Mouse (Mus musculus): ENCODE data around the gene Fblim1.
"Not testable (repeated sequence)": the region's sequence is repeated elsewhere in the genome, so short reads cannot be mapped to it uniquely, and the experiment has no call there.

The Fblim1 gene

DNA sequence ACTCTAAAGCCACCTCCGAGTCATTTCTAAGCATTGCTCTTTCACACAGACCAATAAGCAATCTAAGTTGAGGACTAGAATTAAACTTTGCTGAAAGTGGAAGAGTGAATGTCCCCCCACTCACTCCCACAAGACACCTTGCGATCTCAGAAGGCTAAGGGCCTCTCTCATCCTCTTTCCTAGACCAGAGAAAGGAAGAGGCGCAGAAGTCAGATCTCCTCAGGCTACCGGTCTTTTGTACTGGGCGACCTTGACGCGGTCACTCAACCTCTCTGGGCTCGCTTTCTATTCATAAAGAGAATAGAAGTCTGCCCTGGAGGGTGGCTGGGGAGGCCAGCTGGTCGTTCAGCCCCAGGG, 7.0 kb downstream of the Fblim1 start:
- DNase-seq, result no peak

DNA sequence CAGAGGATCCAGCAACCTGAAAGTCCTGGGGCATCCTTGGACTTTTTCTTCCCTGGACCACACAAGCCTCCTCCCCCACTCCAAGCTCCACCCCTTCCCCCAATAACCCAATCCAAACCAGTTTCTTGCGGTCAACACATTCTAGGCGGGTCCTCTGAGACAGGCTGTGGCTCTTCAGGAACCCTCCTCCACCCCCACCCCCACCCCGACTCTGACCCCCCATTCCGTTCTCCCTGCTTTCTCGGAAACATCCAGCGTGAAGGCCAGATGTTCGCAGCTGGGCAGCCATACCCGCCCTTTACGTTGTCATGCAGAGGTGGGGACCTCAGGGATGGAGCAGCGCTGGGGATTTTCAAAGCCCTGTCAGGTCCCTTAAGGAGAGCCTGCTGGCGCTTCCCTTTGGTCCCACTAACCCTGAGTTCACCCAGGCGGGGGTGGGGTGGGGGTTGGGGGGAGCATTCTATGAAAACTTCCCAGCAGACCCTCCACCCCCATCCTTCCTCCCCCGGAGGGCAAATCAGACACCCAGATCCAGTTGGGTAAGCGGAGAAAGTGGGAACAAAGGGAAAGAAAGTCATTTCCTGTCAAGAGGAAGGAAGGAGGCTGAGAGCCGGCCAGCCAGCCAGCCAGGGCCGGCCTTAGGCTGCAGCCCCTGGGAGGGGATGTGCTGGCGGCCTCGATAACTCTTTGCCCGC, 7.5 kb downstream of the Fblim1 start:
- DNase-seq, result no peak

- no peak for DNase-seq
Observed at GRCm38 (mm10) chr4:141596700-141597328, 9.1 kb downstream of the Fblim1 start.

- no peak for DNase-seq
Observed at GRCm38 (mm10) chr4:141595605-141596268, 10.2 kb downstream of the Fblim1 start.

- no peak for DNase-seq
Observed at GRCm38 (mm10) chr4:141595138-141595537, 10.8 kb downstream of the Fblim1 start.

DNA sequence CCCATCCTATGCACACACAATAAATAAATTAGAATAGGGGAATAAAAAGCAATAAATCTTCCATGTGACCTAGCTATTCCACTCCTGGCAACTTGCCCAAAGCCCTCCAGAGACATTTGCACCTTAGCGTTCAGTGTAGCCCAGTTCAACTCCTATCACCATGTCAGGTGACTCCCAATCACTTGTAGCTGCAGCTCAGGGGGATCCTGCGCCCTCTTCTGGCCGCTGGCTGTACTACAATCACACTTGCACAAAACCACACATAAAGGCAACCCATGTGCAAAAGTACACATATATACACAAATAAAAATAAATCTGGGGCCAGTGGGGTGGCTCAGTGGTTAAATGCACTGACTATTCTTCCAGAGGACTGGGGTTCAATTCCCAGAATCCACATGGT, 14.3 kb downstream of the Fblim1 start:
- no peak for DNase-seq

DNA sequence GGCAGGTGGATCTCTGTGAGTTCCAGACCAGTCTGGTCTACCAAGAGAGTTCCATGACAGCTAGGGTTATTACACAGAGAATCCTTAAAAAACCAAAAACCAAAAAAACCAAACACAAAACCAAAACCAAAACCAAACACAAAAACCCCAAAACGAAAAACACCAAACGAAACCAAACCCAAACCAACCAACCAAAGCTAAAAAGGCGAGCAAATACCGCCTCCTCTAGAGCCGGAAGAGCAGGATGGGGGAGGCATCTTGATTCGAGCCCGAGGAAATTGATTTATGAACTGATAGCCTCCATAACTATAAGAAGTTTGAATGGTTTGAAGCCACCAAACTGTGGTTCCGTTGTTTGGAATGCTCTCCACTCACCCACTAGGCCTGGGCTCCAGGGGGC, 22.0 kb downstream of the Fblim1 start:
- DNase-seq, result no peak

- no peak for DNase-seq
Observed at GRCm38 (mm10) chr4:141581051-141581450, 24.8 kb downstream of the Fblim1 start.

DNA sequence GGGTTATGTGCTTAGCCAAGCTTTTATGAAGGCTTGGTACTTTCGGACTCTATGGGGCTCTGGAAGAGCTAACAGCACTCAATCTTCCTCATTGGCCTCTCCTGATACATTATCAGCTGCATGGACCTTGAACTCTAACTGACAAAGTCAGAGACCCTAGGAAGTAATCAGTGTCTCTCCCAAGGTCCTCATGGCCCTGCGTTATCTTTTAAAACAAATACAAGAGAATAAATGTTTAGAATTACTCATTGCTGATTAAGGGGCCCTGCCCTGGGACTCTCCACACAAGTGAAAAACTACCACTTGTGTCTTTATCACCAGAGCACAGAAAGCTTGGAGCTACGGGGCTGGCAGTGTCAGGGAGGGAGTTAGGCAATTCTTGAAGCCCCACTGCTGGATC, 27.1 kb downstream of the Fblim1 start:
- DNase-seq, result no peak

DNA sequence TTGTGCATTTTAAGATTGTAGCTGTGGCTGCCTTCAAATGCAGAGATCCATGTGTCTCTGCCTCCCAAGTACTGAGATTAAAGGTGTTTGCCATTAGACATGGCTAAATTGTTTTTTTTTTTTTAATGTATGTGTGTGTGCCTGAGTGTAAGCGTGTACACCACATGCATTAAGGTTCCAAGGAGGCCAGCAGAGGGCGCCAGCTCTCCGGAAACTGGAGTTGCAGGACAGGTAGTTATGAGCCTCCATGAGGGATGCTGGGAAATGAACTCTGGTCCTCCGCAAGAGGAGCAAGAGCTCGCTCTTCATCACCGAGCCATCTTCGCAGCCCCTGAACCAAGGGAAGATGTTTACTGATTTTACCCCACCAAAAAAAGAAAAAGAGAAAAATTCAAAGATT, 29.0 kb downstream of the Fblim1 start:
- no peak for DNase-seq

- DNase-seq, result no peak
Observed at GRCm38 (mm10) chr4:141576404-141576803, 29.5 kb downstream of the Fblim1 start.

- peak; percentile 87 for DNase-seq
Observed at GRCm38 (mm10) chr4:141574789-141575702, 30.9 kb downstream of the Fblim1 start.

DNA sequence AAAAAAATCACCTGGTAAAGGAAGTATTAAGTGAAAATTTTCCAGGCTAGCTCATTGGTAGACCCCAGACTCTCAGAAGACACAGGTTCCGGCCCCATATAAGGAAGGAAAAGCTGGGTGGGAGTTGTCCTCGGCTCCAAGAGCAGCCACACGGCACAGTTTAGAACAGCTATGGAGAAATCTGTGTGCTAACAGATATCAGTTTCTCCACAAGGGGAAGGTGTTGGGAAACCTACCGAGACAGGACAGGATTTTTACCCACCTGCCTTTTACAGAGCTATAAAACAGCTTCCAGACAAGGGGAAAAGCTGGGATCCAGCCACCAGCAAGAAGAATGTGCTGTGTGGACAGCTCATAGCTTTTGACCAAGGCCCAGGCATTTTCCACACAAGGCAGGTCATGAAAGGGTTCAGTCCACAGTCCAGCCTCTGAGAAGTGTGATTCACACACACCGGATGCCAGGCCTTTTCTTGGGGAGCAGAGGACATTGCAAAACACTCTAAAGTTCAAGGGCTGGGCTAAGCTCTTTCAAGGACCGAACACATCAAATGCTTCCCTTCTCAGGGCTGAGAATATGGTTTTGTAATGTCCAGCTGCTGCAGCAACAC, 32.4 kb downstream of the Fblim1 start:
- no peak for DNase-seq

- DNase-seq, result no peak
Observed at GRCm38 (mm10) chr4:141572668-141573358, 33.1 kb downstream of the Fblim1 start.

- no peak for DNase-seq
Observed at GRCm38 (mm10) chr4:141571934-141572333, 34.0 kb downstream of the Fblim1 start.

DNA sequence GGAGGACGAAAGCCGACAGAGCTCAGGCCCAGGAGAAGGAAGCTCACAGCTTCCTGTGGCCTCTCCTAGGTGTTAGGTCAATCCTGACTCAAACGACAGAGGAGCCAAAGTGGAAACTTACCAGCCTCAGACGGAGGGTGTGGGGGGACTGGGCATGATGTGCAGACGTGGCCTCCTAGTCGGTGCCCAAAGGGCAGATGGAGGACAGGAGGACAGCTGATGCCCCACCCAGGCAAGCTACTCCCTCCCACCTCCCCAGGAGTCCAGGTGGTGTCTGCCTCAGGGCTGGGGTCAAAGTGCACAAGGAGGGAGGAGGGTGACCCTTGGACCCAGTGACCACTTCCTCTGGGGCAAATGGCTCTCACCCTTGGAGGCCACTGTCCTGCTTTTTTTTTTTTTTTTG, 34.6 kb downstream of the Fblim1 start:
- no peak for DNase-seq

DNA sequence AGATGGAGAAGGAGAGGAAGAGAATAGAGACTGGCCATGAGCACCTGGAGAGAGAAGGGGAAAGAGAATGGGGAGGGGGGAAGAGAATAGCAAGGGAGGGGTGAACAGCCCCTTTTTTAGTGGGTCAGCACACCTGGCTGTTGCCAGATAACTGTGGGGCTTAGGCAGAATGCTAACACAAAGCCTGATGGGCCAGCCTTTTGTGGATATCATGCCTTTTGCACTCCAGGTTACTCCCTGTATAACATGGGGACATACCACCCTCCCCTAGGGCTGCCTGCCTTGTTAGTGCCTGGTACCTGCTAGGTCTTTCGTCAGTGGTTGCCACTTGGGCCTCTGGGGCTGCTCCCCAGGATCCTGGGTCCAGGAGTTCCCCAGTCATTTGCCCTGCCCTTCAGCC, 35.1 kb downstream of the Fblim1 start:
- DNase-seq, result no peak

- DNase-seq, result no peak
Observed at GRCm38 (mm10) chr4:141570004-141570403, 35.9 kb downstream of the Fblim1 start.

- no peak for DNase-seq
Observed at GRCm38 (mm10) chr4:141568966-141569365, 36.9 kb downstream of the Fblim1 start.

DNA sequence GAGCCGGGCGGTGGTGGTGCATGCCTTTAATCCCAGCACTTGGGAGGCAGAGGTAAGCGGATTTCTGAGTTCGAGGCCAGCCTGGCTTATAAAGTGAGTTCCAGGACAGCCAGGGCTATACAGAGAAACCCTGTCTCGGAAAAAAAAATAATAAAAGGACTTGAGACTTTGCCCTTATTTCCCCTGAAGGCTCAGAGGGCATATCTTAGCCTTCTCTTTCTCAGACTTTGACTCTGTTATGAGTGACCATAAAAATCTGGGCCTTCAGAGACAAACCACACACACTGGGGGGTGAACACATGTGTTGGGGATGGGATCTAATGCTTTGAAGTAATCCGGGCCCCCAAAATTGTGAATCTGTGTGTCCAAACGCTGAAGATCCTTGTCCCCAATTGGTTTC, 38.7 kb downstream of the Fblim1 start:
- not testable (repeated sequence) for DNase-seq

DNA sequence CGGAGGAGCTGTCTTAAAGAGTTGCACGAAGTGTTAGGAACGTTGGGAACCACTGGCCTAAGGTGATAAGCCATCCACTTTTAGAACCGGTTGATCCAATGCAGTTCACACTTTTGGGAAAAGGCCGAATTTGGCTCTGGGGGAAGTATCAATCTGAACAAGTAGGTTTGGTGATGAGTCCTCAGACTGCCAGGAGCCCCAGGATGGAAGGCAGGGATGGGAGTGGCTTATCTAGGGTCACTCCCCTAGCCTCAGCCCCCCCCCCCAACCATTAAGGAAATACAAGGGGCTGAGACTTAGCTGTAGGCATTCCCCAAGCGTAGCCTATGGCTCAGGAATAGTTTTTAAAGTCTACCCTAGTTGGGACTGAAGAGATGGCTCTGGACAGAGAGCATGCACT, 39.7 kb downstream of the Fblim1 start:
- no peak for DNase-seq

DNA sequence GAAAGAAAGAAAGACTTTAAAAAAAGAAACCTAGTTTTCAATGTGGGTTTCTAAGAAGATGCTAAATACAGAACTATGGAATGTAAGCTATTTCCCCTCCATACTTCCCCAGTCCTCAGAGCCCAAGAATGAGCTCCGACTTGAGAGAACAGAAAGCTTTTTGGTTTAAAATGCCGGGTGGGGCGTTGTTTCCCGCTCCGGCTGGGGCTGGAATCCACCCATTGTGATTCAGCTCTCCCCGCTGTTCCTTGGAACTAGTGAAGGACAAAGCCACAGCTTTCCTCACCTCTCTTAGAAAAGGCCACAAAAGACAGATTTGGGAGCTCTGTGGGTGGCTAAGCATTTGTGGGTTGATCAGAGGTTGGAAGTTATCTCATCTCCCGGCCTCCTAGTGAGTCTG, 40.6 kb downstream of the Fblim1 start:
- no peak for DNase-seq

All from right cerebral cortex, postnatal 14 days (tissue).